Mouse (Mus musculus): ENCODE results near the gene Yif1b.

DNA sequence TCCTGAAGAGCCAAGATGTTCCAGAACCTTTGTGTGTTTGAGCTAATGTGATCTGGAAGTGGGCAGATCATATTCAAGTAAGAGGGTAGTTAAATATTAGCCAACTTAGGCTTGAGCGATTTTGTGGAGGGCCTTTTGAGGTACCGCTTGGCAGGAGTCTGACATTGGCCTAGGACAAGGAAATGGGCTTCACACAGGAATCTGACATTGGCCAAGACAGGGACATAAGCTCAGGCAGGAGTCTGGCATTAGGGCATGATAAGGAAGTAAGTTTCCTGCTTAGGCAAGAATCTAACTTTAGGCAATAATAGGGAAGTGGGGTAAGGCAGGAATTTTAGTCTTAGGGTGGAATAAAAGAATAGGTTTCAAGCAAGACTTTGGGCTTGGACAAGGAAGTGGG lies 23.9 kb upstream of the Yif1b start:
- TF ChIP-seq CTCF (IDR thresholded peaks at IDR 0.05; ENCODE audit: borderline replicate concordance, insufficient read depth, low read depth, low read length) = no peak
- no peak for TF ChIP-seq POLR2A (IDR thresholded peaks at IDR 0.05; ENCODE audit: borderline replicate concordance, insufficient read depth, low read length)

Measured in cerebellum, adult 2 months (tissue).